Mouse (Mus musculus): ENCODE measurements at regions not wholly inside any gene's neighbourhood (a gene's known extent, or its start where the extent isn't known, plus 50 kb on each side); places are given as distances from the start of the nearest gene placed in this dataset.

- H3K36me3 ChIP-seq (ENCODE audit: control insufficient read depth, insufficient read depth, low read length), result no peaks in the 10 kb centered on the region
- no peak overlapping the region for H3K27ac ChIP-seq
- TF ChIP-seq POLR2A (IDR thresholded peaks at IDR 0.05; ENCODE audit: insufficient read depth, low read depth, low read length), result no peak
- no peak for TF ChIP-seq CTCF (IDR thresholded peaks at IDR 0.05)
- TF ChIP-seq EP300 (IDR thresholded peaks at IDR 0.05; ENCODE audit: insufficient read depth, low read depth, low read length), result no peak
- no peaks in the 10 kb centered on the region for H3K27me3 ChIP-seq (ENCODE audit: control insufficient read depth, insufficient read depth, low read length)
- H3K4me1 ChIP-seq (ENCODE audit: control insufficient read depth, insufficient read depth, low read length), result no peaks in the 10 kb centered on the region
- no peaks in the 10 kb centered on the region for H3K79me2 ChIP-seq (replicated peaks; ENCODE audit: control insufficient read depth, insufficient read depth, low read length)
- H3K9ac ChIP-seq (ENCODE audit: low read depth, low read length), result no peak overlapping the region
- intact Hi-C loops (cut with DNase I), result no loop called here
- H3K4me3 ChIP-seq, result no peak overlapping the region
- 76% methylated on average over 11 of the region's 11 CpGs for whole genome bisulfite sequencing
- DNase-seq, result no peak
Observed at GRCm38 (mm10) chr14:120578352-120579080, 100.3 kb downstream of the Rap2a start.

GRCm38 (mm10) chr14:120583807-120584206, 105.6 kb downstream of the Rap2a start:
- Histone ChIP-seq H3K79me2 (replicated peaks; ENCODE audit: control insufficient read depth, insufficient read depth, low read length) (no peaks in the 10 kb centered on the region), H3K36me3 (ENCODE audit: control insufficient read depth, insufficient read depth, low read length) (no peaks in the 10 kb centered on the region), H3K4me1 (ENCODE audit: control insufficient read depth, insufficient read depth, low read length) (no peaks in the 10 kb centered on the region), H3K9ac (ENCODE audit: low read depth, low read length) (no peak overlapping the region), H3K27me3 (ENCODE audit: control insufficient read depth, insufficient read depth, low read length) (no peaks in the 10 kb centered on the region), H3K4me3 (no peak overlapping the region), H3K27ac (no peak overlapping the region)
- intact Hi-C loops (cut with DNase I), result no loop called here
- no peak for DNase-seq
- TF ChIP-seq CTCF (IDR thresholded peaks at IDR 0.05), result no peak
- TF ChIP-seq POLR2A (IDR thresholded peaks at IDR 0.05; ENCODE audit: insufficient read depth, low read depth, low read length), result no peak
- TF ChIP-seq EP300 (IDR thresholded peaks at IDR 0.05; ENCODE audit: insufficient read depth, low read depth, low read length), result no peak
- 26% methylated on average over 3 of the region's 3 CpGs for WGBS

GRCm38 (mm10) chr14:120592191-120592590, 113.9 kb downstream of the Rap2a start:
- 61% methylated on average over 2 of the region's 2 CpGs for WGBS
- intact Hi-C loops (cut with DNase I), result no loop called here
- no peak overlapping the region for H3K4me3 ChIP-seq
- H3K79me2 ChIP-seq (replicated peaks; ENCODE audit: control insufficient read depth, insufficient read depth, low read length), result no peaks in the 10 kb centered on the region
- TF ChIP-seq POLR2A (IDR thresholded peaks at IDR 0.05; ENCODE audit: insufficient read depth, low read depth, low read length) (no peak), EP300 (IDR thresholded peaks at IDR 0.05; ENCODE audit: insufficient read depth, low read depth, low read length) (no peak), CTCF (IDR thresholded peaks at IDR 0.05) (no peak)
- no peak for DNase-seq
- H3K27me3 ChIP-seq (ENCODE audit: control insufficient read depth, insufficient read depth, low read length), result no peaks in the 10 kb centered on the region
- H3K36me3 ChIP-seq (ENCODE audit: control insufficient read depth, insufficient read depth, low read length), result no peaks in the 10 kb centered on the region
- H3K9ac ChIP-seq (ENCODE audit: low read depth, low read length), result no peak overlapping the region
- H3K4me1 ChIP-seq (ENCODE audit: control insufficient read depth, insufficient read depth, low read length), result no peaks in the 10 kb centered on the region
- no peak overlapping the region for H3K27ac ChIP-seq

GRCm38 (mm10) chr14:120600414-120600935, 122.2 kb downstream of the Rap2a start:
- intact Hi-C loops (cut with DNase I), result no loop called here
- Histone ChIP-seq H3K27ac (no peak overlapping the region), H3K27me3 (ENCODE audit: control insufficient read depth, insufficient read depth, low read length) (no peaks in the 10 kb centered on the region), H3K79me2 (replicated peaks; ENCODE audit: control insufficient read depth, insufficient read depth, low read length) (no peaks in the 10 kb centered on the region), H3K4me1 (ENCODE audit: control insufficient read depth, insufficient read depth, low read length) (no peaks in the 10 kb centered on the region), H3K36me3 (ENCODE audit: control insufficient read depth, insufficient read depth, low read length) (no peaks in the 10 kb centered on the region), H3K9ac (ENCODE audit: low read depth, low read length) (no peak overlapping the region), H3K4me3 (no peak overlapping the region)
- 88% methylated on average over 9 of the region's 9 CpGs for whole genome bisulfite sequencing
- DNase-seq, result no peak
- no peak for TF ChIP-seq POLR2A (IDR thresholded peaks at IDR 0.05; ENCODE audit: insufficient read depth, low read depth, low read length)
- TF ChIP-seq EP300 (IDR thresholded peaks at IDR 0.05; ENCODE audit: insufficient read depth, low read depth, low read length), result no peak
- no peak for TF ChIP-seq CTCF (IDR thresholded peaks at IDR 0.05)

GRCm38 (mm10) chr14:120601510-120601909, 123.3 kb downstream of the Rap2a start:
- Histone ChIP-seq H3K9ac (ENCODE audit: low read depth, low read length) (no peak overlapping the region), H3K4me3 (no peak overlapping the region), H3K27ac (no peak overlapping the region), H3K36me3 (ENCODE audit: control insufficient read depth, insufficient read depth, low read length) (no peaks in the 10 kb centered on the region), H3K27me3 (ENCODE audit: control insufficient read depth, insufficient read depth, low read length) (no peaks in the 10 kb centered on the region), H3K4me1 (ENCODE audit: control insufficient read depth, insufficient read depth, low read length) (no peaks in the 10 kb centered on the region), H3K79me2 (replicated peaks; ENCODE audit: control insufficient read depth, insufficient read depth, low read length) (no peaks in the 10 kb centered on the region)
- TF ChIP-seq EP300 (IDR thresholded peaks at IDR 0.05; ENCODE audit: insufficient read depth, low read depth, low read length) (no peak), CTCF (IDR thresholded peaks at IDR 0.05) (no peak), POLR2A (IDR thresholded peaks at IDR 0.05; ENCODE audit: insufficient read depth, low read depth, low read length) (no peak)
- WGBS, result 88% methylated on average over 7 of the region's 7 CpGs
- intact Hi-C loops (cut with DNase I), result no loop called here
- no peak for DNase-seq

- Histone ChIP-seq H3K4me3 (no peak overlapping the region), H3K27ac (no peak overlapping the region), H3K36me3 (ENCODE audit: control insufficient read depth, insufficient read depth, low read length) (no peaks in the 10 kb centered on the region), H3K9ac (ENCODE audit: low read depth, low read length) (no peak overlapping the region), H3K79me2 (replicated peaks; ENCODE audit: control insufficient read depth, insufficient read depth, low read length) (no peaks in the 10 kb centered on the region), H3K27me3 (ENCODE audit: control insufficient read depth, insufficient read depth, low read length) (no peaks in the 10 kb centered on the region), H3K4me1 (ENCODE audit: control insufficient read depth, insufficient read depth, low read length) (no peaks in the 10 kb centered on the region)
- intact Hi-C loops (cut with DNase I), result no loop called here
- DNase-seq, result no peak
- TF ChIP-seq POLR2A (IDR thresholded peaks at IDR 0.05; ENCODE audit: insufficient read depth, low read depth, low read length) (no peak), CTCF (IDR thresholded peaks at IDR 0.05) (no peak), EP300 (IDR thresholded peaks at IDR 0.05; ENCODE audit: insufficient read depth, low read depth, low read length) (no peak)
- WGBS, result 76% methylated on average over 6 of the region's 6 CpGs
Observed at GRCm38 (mm10) chr14:120603849-120604492, 125.7 kb downstream of the Rap2a start.

Data from heart, adult 2 months (tissue).